Mouse (Mus musculus) neural tube, embryonic 10.5 days (tissue): ENCODE measurements at regions not wholly inside any gene's neighbourhood (a gene's known extent, or its start where the extent isn't known, plus 50 kb on each side); places are given as distances from the start of the nearest gene placed in this dataset.

Experiments
- DNase-seq: peaks from one replicate; pipeline ENCODE4 v3.0.0-alpha.2; 2017; ENCODE audit warnings: low spot score; ENCODE audit errors: extremely low spot score

DNA sequence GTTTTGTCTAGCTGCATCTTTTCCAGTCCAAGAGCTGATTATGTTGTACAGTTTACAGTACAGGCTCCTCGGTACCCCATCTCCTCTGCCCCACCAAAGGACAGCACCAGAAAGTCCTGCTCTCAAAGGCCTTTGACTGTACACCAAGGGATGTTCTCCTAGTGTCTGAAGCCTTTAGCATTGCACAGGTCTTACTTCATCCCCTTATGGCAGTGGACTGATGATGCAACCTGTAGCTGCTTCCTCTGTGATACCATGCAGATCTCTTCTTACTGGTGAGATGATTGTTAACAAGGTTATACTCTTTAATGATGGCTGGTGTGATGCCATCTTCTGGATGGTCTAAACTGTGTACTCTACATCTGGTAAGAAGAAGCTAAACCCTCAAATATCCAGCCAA is 260.5 kb upstream of the Trib2 start:
- DNase-seq = no peak

DNA sequence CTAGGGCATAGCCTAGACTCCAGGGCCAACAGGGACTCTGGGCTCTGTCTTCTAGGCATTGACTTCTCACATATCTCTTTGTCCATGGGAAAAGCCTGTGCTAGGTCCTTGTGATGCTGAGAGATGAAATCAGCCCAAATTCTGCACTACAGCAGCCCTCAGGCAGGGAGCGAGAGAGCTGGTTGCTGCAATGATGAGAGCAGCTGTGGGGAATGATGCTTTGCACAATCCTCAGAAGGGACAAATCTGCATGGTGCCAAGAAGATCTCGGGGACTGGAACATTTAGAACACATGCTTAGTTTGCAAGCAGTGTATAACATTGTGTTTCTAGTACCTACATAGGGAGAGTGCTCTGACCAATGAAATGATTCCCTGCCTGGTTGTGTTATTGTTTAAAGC is 259.2 kb upstream of the Trib2 start:
- DNase-seq = no peak

DNA sequence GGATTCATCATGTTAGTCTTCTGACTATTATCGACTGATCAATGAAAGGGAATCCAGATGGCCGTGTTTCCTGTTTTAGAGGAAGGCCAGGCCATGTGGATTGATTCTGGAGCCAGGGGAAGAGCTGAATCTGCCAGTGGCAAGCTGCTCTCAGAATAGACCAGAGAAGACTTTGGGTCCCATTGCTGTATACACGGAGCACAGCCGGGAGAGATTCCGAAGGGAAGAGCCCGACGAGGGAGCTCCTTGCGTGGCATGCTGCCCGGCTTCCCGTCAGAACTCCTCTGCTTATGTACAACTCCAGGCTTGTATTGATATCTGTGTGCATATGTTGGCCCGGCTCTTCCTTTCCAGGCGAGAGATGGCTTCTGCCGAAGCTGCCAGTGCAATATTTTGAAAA is 252.2 kb upstream of the Trib2 start:
- no peak for DNase-seq

DNA sequence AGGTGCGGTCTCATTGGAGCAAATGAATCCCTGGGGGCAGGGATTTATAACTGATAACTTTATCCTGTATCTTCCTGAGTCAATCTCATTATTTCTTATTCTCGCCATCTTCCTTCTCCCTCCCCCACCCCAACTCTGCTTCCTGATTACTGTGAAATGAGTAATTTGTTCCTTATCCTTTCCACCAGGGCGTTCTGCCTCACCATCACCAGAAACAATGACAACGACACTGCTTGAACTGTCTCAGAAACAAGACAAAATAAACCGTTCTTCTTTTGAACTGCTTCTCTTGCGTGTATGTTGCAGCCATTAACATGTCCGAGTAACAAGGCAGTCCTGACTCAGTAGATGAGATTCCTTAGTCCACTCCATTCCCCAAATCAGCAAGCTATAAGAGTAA is 246.0 kb upstream of the Trib2 start:
- DNase-seq = no peak

DNA sequence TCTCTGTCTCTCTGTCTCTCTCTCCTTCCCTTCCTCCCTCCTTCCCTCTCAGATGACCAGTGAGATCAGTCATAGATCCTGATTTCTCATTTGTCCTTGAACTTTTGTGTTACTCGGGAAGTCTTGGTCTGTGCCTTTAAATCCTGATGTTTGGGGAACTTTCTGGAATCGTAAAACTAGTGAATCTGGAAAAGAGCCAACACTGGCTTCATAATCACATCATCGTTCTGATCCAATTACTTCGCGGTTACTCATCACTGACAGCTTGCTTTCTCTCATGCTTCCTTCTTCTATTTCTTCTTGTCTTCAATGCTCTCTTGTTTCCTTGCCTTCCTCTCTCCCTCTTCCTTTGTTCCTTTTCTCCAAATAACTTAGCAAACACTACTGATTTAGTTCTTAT is 243.7 kb upstream of the Trib2 start:
- no peak for DNase-seq

DNA sequence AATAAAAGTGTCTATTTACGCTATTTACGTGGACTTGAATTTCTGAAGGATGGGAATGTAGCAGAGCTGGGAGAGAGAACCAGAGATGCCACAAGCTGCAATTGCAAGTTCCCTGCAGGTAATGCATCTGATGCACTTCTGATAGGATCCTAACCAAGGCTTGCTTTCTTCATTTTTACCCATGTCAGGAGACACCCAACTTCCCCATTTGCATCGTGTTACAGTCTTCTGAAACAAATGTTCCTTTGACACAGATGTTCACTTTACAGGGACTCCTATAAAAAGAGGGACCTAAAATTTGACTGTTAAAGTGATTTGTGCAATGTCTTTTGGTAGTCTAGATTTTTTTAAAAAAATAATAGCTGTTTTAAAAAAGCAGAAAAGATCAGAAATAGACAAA is 241.5 kb upstream of the Trib2 start:
- DNase-seq = no peak

DNA sequence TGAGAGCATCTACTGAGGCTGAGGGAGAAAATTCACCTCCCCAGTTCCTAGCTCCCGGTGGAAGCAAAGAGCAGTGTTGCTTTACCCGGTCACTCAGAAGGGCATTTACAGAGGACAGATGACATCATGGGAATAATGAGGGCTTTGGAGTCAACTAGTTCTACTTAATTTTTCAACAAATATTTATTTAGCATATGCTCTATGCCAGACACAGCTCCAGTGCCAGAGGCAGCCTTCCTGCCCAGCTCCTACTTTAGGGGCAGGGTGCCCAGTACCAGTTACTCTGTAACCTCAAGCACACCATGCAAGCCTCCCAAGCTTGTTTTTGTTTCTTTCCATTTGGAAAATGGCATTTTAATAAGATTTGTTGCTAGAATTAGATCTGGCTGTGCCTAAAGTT is 240.1 kb upstream of the Trib2 start:
- DNase-seq = no peak

DNA sequence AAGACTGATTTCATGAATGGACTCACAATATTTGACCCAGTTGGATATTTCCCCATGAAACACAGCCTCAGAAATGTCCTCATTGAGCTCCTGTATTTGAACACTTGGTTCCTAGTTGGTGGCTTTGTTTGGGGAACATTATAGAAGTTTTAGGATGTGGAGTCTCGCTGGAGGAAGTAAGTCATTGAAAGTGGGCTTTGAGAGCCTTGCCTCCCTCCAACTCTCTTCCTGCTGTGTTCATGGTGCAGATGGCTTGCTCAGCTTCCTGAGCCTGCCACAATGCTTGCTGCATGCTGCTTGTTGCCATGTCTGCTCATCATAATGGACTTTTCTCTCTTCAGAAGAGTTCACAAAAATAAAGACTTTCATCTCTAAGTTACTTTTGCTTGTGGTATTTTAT is 239.5 kb upstream of the Trib2 start:
- no peak for DNase-seq

DNA sequence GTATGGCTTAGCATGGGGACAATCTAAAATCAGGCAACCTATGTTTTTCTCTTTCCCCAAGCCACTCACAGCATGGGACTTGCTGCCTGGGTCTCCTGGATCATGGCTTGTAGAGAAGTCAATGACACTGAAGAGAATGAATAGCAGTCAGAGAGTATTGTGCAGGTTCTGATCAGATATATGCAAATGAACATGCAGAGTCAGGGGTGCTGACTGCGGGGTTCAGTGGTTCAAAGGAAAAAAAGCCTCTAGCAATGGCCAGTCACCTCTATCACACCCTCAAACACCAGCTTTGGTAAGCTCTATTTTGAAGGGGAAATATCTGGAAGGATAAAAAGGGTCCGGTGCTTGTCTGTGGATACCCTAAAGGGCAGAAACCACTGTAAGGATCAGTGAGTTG is 237.9 kb upstream of the Trib2 start:
- no peak for DNase-seq

DNA sequence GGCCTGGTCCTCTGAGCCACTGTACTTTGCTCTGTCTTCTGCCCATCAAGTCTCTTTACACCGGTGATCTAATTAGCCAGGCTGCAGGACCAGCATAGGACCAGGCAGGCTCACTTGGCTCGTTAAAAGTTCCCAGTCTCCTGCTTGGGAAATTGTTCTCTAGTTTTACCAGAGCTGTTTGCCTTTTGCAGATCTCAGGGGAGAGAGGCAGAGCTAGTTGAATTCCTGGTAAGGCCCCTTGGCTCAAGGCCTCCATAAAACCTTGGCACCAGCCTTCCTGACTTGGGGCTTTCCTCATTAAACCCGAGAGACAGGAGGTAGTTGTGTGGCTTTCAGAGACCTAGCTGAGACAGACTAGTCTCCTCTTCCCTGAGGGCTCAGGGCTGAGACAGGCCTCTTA is 237.0 kb upstream of the Trib2 start:
- DNase-seq = no peak

DNA sequence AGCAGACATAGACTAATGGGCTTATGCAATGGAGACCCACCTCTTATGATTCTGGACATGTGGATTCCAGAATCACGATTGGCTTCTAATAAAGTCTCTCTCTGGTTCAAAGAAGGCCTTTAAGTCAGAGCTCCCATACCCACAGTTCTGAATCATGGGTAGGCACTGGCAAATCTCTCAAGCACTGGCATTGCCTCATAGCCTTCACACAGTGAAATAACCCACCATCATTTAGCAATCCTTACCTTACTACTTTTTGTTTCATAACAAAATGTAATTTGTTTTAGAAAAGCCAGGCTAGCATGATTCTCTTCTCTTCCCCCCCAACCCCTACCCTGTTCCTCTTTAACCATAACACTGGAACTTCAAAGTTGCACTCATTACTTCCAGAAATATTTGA is 236.3 kb upstream of the Trib2 start:
- DNase-seq = no peak

DNA sequence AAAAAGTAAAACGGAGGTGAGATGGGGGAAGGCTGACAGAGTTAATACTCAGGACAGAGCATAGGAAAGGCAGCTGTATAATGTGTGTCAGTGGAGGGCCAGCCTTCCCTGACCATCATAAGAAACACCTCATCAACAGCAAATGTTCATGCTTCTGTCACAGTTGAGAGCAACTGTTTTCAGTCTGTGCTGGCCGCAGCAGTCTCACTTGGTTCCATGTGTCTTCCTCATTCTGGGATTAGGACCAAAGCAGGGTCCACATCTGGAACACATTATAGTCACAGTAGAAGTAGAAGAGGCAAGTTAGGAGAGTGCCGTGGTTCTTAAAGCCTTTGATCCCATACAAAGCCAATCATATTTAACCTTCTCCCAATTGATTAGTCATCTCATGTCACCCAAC is 235.6 kb upstream of the Trib2 start:
- no peak for DNase-seq

DNA sequence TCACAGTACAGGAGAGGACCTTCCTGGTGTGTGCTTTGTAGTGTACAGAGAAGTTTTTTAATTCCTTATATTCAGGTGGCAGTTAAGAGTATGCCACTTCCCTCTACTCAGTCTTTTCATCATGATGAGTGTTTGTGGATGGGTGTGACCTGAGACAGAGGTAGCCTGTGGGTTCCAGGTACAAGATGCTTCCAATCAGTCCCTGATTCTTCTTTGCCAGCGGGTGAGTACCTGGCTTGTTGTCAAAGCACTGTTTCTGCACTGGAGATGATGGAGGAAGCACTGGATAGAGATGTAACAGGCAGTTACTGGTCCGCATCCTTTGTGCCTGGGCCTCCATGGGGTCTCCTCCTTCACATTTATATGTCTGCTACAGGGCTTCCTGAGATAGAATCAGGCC is 234.7 kb upstream of the Trib2 start:
- DNase-seq = no peak

DNA sequence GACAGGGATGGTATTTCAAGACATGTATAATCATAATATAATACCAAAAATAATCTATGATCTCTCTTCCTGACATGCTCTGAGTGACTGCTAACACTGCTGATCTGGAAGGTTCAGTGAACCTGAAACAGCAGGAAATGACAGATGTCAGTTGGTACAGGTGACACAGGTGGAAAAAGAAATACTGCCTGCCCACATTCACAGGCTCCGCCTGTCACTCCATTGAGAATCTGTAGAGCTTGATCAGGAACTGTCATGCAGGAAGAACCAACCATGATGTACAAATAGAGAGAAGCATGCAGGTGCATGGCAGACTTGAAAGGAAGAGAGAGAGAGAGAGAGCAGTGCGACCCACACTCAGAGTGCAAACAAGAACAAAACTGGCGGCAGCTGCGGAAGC is 232.8 kb upstream of the Trib2 start:
- DNase-seq = no peak

DNA sequence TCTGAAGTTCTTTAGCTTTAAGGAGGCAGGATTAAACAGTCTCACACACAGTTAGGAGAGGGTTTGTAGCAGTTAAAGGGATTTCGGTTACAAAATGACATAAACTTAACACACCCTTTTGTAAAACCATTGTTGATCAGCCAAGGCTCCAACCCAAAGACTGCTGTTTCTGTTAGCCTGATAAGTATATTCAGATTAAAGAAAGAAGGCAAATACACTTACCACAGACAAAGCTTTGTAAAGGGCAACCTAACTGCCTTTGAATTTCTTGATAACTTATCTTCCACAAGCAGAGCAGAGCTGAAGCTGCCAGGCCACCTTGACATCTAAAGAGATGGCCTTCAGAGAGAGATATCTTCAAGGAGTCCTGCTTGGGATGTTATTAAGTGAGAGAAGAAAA is 229.9 kb upstream of the Trib2 start:
- DNase-seq = no peak

DNA sequence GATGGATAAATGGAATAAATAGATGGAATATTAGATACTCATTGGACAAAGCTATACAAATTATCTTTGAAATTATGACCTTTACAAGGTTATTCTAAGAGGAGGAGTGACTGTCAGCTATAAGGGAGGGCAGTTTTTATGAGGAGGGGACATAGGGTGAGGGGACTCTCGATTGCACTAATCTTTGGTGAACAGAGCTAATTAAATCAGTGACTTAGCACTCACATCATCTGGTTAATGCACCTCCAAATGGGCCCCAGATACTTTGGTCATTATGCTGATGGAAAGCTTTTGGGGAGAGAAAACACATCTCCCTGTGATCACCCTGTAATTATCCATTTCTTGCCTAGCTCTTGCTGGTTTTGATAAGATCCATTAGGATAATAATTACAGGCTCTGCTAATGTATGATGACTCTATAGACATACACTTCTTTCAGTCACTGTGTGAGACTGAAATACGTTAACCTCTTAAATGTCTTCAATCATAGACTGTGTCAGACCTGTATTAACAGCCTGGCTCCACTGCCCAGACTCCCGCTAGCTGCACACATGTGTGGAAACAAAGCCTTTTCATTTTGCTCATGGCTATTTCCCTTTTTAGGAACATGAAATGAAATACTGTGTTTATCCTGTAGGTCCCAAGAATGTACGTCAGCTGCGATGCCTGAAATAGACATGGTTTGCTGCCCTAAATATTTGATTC is 229.2 kb upstream of the Trib2 start:
- no peak for DNase-seq

DNA sequence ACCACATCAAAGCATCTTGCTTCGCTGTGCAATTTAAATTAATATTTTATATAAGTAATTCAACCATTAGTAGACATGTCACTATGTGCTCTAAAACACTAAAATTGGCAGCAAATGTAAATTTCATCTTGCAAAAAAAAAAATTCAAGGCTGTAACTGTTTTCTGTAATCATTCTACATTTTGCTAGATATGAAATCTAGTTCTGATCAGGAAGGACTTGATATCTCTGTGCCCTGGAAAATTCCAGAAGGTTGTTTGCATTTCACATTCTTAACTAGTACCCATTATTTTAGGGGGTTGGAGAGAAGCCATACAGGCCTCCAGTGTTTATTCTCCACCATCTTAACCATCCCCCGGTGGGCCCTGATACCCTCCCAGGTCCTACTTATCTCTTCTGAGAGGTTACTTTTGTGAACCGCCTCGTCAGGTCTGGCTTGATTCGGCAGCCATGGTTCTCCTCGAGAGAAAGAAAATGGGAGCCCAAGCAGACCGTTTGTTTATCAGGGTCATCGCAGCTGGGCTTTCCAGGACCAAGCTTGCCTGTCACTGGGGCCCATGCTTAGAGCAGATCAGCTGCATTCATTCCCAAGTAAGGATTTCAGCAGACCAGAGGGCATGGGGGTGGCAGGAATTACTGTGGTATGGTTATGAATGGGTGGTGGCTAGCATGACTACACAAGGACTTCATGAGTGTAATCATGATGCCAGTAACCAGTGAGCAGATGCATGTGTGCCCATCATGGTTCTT is 226.9 kb upstream of the Trib2 start:
- DNase-seq = no peak

DNA sequence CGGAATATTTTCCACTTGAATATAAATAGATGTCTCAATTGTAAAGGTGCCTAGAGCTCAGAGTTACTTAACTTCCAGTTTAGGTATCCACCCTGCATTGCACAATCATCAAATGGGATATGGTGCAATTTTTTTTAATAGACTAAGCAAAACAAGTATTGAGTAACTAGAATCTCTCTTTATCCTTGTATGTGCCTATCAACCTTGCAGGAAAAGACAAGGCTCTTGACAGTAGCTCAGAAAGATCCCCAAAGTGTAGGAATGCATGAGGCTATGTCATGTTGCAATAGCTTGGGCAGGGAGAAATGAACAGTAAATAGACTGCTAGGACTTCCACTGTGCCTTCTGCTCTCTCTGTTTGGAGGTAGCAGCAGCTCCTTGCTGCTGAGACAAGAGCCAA is 225.6 kb upstream of the Trib2 start:
- DNase-seq = no peak

DNA sequence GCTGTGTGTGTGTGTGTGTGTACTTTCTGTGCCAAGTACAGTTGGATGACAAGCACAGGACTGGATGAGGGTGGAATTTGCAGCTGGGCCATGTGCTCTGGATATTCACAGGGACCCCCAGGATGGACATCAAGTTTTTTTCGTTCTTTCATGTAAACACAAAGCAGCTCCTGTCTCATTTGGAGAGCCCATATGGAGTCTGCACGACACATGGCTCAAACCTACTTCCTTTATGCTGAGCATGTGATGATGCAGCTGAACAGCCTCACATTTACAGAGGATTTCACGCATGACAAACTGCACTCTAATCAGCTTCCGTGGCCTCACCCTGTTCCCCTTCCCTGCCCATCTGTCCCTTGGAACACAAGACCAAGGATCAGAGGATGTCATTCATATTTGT is 224.4 kb upstream of the Trib2 start:
- no peak for DNase-seq

DNA sequence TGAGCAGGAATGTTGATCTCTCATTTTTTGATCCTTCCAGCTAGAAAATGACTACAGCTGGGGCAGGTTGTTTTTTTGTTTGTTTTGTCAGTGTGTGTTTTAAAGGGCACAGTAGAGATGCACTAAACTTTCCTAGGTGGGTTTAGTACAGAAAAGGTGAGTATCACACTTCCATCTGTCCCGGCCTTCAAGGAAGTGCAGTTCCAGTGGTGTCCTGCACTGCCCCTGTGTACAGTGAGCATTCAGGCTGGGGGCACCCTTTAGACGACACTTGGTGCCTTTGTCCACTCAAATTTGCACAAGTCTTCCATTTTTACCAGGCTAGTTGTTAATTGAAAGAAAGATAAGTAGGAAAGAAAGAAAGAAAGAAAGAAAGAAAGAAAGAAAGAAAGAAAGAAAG is 218.8 kb upstream of the Trib2 start:
- DNase-seq = no peak

DNA sequence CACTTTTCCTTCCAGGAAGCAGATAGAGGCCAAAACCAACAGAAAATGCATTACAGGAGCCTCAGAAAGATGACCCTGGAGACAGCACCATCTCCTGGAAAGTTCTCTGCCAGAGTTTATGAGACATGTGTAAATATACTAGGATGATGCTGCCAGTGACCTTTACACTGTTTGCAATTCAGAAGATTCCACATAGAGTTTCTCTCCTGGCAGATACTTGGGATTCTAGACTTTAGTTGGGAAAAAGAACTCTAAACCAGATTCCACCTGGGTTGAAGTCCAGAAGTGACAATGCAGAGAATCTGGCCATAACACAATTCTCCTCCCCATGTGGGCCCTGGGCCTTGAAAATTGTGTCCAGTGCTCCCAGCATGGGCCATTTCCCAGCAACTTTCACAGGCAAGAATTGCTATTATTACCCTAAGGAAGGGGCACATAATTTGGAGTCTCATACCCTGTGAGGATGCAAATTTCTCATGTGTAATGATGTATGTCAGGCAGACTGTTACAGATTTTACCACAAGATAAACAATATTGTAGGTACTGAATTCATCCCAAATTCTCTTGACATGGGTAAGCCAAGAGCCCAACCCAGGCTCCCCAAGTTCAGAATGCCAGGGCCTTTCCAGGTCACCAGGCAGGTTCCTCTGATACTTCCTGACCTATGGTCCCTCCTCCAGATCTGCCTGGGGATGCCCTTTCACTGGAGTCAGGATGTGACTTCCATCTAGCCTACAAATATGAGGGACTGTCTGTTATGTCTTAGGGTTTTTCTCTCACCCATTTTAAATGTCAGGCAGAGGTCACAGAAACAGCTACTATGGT is 218.2 kb upstream of the Trib2 start:
- no peak for DNase-seq

DNA sequence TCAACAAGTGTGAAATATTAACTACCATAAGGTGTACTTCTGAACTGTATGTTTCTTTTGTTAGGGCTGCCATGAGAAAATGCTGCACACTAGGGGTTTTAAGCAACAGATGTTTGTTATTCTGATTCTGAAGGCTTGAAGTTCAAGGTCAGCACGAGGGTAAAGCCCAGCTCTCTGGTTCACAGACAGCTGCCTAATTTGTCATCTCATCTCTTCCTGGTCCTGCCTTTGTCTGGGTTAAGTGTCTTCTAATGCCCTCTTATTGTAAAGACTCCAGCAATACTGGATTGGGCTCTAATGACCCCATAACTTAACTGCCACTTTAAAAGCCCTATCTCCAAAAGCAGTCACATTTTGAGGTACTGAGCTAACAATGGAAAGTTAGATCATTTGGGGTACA is 209.9 kb upstream of the Trib2 start:
- no peak for DNase-seq

DNA sequence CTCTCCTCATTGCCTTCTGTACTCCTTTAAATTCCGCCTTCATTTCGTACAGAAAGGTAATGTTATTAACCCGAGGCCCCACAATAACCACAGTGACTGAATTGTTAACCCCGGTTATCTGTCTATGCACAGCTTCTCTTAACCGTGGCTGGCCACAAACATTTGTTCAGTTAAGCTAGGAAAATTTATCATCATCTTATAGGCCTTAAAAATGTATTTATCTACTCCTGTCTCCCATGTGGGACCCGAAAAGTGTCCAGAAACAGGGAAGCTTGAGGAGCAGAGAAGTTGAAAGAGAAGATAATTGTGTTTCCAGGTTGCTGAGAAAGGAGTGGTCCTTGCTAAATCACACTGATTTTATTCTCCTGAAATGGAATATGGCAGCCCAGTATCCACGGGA is 206.6 kb upstream of the Trib2 start:
- DNase-seq = no peak
